Mouse (Mus musculus): ENCODE results near the gene Cdon. TPM values are rescaled to one million over a fixed set of nuclear protein-coding genes. Genes with fewer than 3 reads are reported as not detected.

Cdon gene
- polyA plus RNA-seq, 1 experiment from 2014 or later: 4.7 TPM

GRCm38 (mm10) chr9:35523541-35523940 is 102.6 kb downstream of the Cdon start:
- ATAC-seq (ENCODE audit: borderline replicate concordance, extremely low read depth, low FRiP score, low TSS enrichment): peak; percentile 85; the same call in 1 of the 2 replicates
- H3K4me3 ChIP-seq: no peak overlapping the region
- H3K36me3 ChIP-seq: no peaks in the 10 kb centered on the region
- H3K4me2 ChIP-seq: 0 out of 2 replicates have a peak overlapping the region, but pooled peaks have one; percentile 2
- peak overlapping the region; percentile 37; the same call in 1 of the 2 replicates for H3K27ac ChIP-seq
- H3K4me1 ChIP-seq: peaks cover 17% of the 10 kb centered on the region
- no peaks in the 10 kb centered on the region for H3K9me3 ChIP-seq
- 29% methylated on average over 5 of the region's 5 CpGs for WGBS
- no peak overlapping the region for H3K9ac ChIP-seq
- no peaks in the 10 kb centered on the region; the same call in 1 of the 2 replicates for H3K27me3 ChIP-seq

DNA sequence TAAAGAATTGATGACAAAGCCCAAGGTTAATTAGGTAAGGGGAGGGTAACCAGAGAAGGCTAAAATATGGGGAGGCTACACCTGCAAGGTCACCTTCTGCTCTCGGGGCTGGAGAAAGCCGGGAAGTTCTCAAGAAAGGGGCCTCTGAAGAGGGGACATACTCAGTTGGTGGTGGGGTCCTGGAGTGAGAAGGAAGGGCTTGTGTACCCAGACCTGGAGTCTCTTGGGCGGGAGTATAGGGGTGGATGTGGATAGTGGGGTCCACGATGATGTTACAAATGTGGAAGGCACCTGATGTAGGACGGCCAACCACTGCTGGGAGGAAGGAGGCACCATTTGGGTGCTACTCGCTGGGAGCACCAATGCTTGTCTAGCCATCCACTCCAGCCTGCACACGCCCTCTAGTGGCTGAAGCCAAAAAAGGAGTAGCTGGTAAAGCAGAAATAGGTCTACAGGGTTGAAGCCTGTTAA is 103.0 kb downstream of the Cdon start:
- H3K4me2 ChIP-seq: 0 out of 2 replicates have a peak overlapping the region, but pooled peaks have one; percentile 2
- peak; percentile 58 for ATAC-seq (ENCODE audit: borderline replicate concordance, extremely low read depth, low FRiP score, low TSS enrichment)
- no peaks in the 10 kb centered on the region for H3K9me3 ChIP-seq
- WGBS: 16% methylated on average over 7 of the region's 7 CpGs
- H3K4me1 ChIP-seq: peaks cover 17% of the 10 kb centered on the region
- H3K36me3 ChIP-seq: no peaks in the 10 kb centered on the region
- H3K27ac ChIP-seq: peak overlapping the region; percentile 2
- H3K27me3 ChIP-seq: no peaks in the 10 kb centered on the region; the same call in 1 of the 2 replicates
- H3K9ac ChIP-seq: no peak overlapping the region
- H3K4me3 ChIP-seq: no peak overlapping the region

GRCm38 (mm10) chr9:35529141-35529540 is 108.2 kb downstream of the Cdon start:
- no peak overlapping the region for H3K27ac ChIP-seq
- no peak for ATAC-seq (ENCODE audit: borderline replicate concordance, extremely low read depth, low FRiP score, low TSS enrichment)
- no peaks in the 10 kb centered on the region for H3K36me3 ChIP-seq
- 44% methylated on average over 3 of the region's 3 CpGs for WGBS
- H3K9ac ChIP-seq: no peak overlapping the region
- H3K4me3 ChIP-seq: no peak overlapping the region
- H3K4me1 ChIP-seq: peaks cover 7% of the 10 kb centered on the region
- no peak overlapping the region for H3K4me2 ChIP-seq
- no peaks in the 10 kb centered on the region for H3K9me3 ChIP-seq
- no peaks in the 10 kb centered on the region for H3K27me3 ChIP-seq

DNA sequence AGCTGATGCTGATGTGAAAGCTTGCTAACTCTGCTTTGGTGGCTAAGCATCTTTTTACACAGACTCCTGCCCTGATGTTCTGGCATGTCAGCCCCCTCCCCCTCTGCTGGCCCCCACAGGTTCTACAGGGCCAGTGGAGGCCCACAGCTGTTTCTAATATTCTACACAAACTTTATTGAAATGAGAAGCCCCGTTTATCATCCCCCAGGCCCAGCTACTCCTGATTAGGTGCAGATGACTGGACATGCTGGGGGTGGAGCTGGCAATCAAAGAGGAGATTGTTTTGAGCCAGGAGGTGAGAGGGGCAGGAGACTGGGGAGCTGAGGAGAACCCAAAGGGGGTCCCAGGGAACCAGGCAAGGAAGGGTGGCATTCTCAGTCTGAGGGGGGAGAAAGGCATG is 108.9 kb downstream of the Cdon start:
- no peak for ATAC-seq (ENCODE audit: borderline replicate concordance, extremely low read depth, low FRiP score, low TSS enrichment)
- no peak overlapping the region for H3K4me3 ChIP-seq
- H3K4me1 ChIP-seq: peaks cover 7% of the 10 kb centered on the region
- no peak overlapping the region for H3K27ac ChIP-seq
- no peaks in the 10 kb centered on the region for H3K27me3 ChIP-seq
- no peak overlapping the region for H3K4me2 ChIP-seq
- no peaks in the 10 kb centered on the region for H3K36me3 ChIP-seq
- no peak overlapping the region for H3K9ac ChIP-seq
- WGBS: 6% methylated on average over 1 of the region's 1 CpGs
- H3K9me3 ChIP-seq: no peaks in the 10 kb centered on the region

DNA sequence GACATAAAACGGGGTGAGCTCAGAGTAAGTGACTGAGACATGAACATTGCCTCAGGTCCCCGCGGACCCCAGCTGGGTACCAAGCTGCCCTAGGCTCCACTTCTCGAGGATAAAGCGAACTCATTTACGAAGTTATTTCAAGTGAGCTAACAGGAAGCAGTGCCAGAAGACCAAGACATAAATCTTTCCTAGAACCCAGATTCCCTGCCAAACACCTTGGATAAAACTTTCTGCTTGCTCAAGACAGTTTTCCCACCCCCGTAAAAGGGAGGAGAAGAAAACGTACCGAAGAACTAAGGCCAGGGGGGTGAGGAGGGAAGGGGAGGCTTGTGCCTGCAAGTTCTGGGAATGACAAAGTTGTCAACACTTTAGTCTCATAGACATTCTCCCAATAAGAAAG is 112.3 kb downstream of the Cdon start:
- no peak overlapping the region for H3K27ac ChIP-seq
- no peak overlapping the region for H3K4me2 ChIP-seq
- no peaks in the 10 kb centered on the region for H3K27me3 ChIP-seq
- peaks cover 7% of the 10 kb centered on the region for H3K4me1 ChIP-seq
- WGBS: 45% methylated on average over 9 of the region's 9 CpGs
- H3K36me3 ChIP-seq: no peaks in the 10 kb centered on the region
- no peaks in the 10 kb centered on the region for H3K9me3 ChIP-seq
- ATAC-seq (ENCODE audit: borderline replicate concordance, extremely low read depth, low FRiP score, low TSS enrichment): no peak
- no peak overlapping the region for H3K9ac ChIP-seq
- no peak overlapping the region for H3K4me3 ChIP-seq

DNA sequence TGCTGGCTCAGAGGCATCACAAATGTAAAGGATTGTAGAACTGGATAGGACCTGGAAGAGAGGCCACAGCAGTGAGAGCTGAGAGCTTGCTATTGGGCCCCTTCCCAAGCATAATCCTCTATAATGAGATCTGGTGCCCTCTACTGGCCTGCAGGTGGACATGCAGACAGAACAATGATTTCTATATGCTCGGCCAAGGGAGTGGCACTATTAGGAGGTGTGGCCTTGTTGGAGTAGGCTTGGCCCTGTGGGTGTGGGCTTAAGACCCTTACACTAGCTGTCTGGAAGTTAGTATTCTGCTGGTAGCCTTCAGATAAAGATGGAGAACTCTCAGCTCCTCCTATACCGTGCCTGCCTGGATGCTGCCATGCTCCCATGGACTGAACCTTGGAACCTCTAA is 114.2 kb downstream of the Cdon start:
- no peaks in the 10 kb centered on the region for H3K27me3 ChIP-seq
- ATAC-seq (ENCODE audit: borderline replicate concordance, extremely low read depth, low FRiP score, low TSS enrichment): peak; percentile 73; the same call in 1 of the 2 replicates
- WGBS: 5% methylated on average over 2 of the region's 2 CpGs
- H3K4me1 ChIP-seq: peaks cover under 1% of the 10 kb centered on the region; the same call in 1 of the 2 replicates
- no peaks in the 10 kb centered on the region for H3K9me3 ChIP-seq
- H3K9ac ChIP-seq: no peak overlapping the region
- no peak overlapping the region for H3K4me3 ChIP-seq
- no peak overlapping the region for H3K27ac ChIP-seq
- no peak overlapping the region for H3K4me2 ChIP-seq
- no peaks in the 10 kb centered on the region for H3K36me3 ChIP-seq

- Histone ChIP-seq H3K36me3 (no peaks in the 10 kb centered on the region), H3K27ac (no peak overlapping the region), H3K4me1 (no peaks in the 10 kb centered on the region), H3K9ac (no peak overlapping the region), H3K9me3 (no peaks in the 10 kb centered on the region), H3K4me3 (no peak overlapping the region), H3K4me2 (no peak overlapping the region), H3K27me3 (no peaks in the 10 kb centered on the region)
- ATAC-seq (ENCODE audit: borderline replicate concordance, extremely low read depth, low FRiP score, low TSS enrichment): no peak
- WGBS: 66% methylated on average over 4 of the region's 4 CpGs
Observed at GRCm38 (mm10) chr9:35535876-35536275, 114.9 kb downstream of the Cdon start.

DNA sequence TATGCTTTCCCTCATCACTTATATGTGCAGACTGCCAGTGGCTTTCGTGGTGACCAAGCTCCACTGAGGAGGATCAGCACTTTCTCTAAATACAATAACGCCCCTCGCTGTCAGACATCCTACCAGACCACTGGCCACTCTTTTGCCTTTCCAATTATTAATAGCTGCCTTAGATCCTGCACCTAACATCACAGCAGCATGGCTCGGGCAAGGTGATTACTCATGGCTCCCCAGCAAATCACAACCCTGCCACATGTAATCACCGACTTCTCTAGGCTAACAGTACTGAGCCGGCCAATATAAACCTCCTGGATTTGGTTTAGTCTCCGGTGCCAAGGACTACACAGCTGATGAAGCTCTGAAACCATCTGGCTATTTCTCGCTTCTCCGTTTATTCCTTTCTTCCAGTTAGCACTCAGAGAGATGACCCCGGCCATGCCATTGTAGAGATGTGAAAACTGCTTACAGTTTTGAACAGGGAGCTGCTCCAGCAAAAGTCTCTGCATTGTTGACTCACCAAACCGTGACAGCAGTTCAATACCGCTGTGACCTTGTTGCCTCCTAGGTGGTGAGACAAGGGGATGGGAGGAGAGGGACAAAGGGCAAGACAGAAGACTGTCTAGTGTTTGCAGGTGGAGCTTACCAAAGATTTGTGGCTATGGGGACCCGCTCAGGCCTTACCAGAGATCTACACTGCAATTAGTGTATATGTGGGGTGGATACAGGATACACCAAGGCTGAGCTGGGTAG is 118.2 kb downstream of the Cdon start:
- Histone ChIP-seq H3K36me3 (no peaks in the 10 kb centered on the region), H3K9me3 (no peaks in the 10 kb centered on the region), H3K4me1 (no peaks in the 10 kb centered on the region), H3K4me2 (no peak overlapping the region), H3K9ac (no peak overlapping the region), H3K27ac (no peak overlapping the region), H3K4me3 (no peak overlapping the region), H3K27me3 (no peaks in the 10 kb centered on the region)
- ATAC-seq (ENCODE audit: borderline replicate concordance, extremely low read depth, low FRiP score, low TSS enrichment): no peak
- WGBS: 60% methylated on average over 13 of the region's 13 CpGs

GRCm38 (mm10) chr9:35541024-35541423 is 120.1 kb downstream of the Cdon start:
- Histone ChIP-seq H3K4me3 (no peak overlapping the region), H3K9me3 (no peaks in the 10 kb centered on the region), H3K4me1 (no peaks in the 10 kb centered on the region), H3K27ac (no peak overlapping the region), H3K27me3 (no peaks in the 10 kb centered on the region), H3K9ac (no peak overlapping the region), H3K4me2 (no peak overlapping the region), H3K36me3 (no peaks in the 10 kb centered on the region)
- 76% methylated on average over 5 of the region's 5 CpGs for WGBS
- ATAC-seq (ENCODE audit: borderline replicate concordance, extremely low read depth, low FRiP score, low TSS enrichment): no peak

DNA sequence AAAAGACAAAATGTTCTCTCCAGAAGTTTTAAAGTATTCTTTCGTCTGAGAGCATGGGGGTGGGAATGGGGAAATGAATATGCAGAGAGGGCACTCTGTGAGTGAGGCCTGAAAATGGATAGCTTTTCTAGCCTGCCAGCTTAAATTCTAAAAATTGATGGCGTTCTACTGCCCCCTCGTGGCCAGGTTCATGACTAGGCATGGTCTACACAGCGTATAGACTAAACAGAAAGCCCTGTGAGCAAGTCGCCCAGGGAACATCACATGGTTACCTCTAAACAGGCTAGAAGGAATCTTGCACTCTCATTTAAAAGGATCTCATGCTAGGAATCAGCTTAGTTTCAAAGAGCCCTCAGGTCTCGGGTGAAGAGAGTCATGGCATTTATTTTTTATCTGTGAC is 120.6 kb downstream of the Cdon start:
- Histone ChIP-seq H3K27ac (no peak overlapping the region), H3K4me1 (no peaks in the 10 kb centered on the region), H3K9ac (no peak overlapping the region), H3K4me3 (no peak overlapping the region), H3K4me2 (no peak overlapping the region), H3K36me3 (no peaks in the 10 kb centered on the region), H3K9me3 (no peaks in the 10 kb centered on the region), H3K27me3 (no peaks in the 10 kb centered on the region)
- peak; percentile 58 for ATAC-seq (ENCODE audit: borderline replicate concordance, extremely low read depth, low FRiP score, low TSS enrichment)
- WGBS: 6% methylated on average over 6 of the region's 6 CpGs

- H3K27ac ChIP-seq: no peak overlapping the region
- H3K4me2 ChIP-seq: no peak overlapping the region
- no peak for ATAC-seq (ENCODE audit: borderline replicate concordance, extremely low read depth, low FRiP score, low TSS enrichment)
- no peaks in the 10 kb centered on the region for H3K4me1 ChIP-seq
- H3K36me3 ChIP-seq: no peaks in the 10 kb centered on the region
- H3K4me3 ChIP-seq: no peak overlapping the region
- H3K27me3 ChIP-seq: no peaks in the 10 kb centered on the region
- no peaks in the 10 kb centered on the region for H3K9me3 ChIP-seq
- no peak overlapping the region for H3K9ac ChIP-seq
- 63% methylated on average over 6 of the region's 6 CpGs for WGBS
Observed at GRCm38 (mm10) chr9:35541941-35542340, 121.0 kb downstream of the Cdon start.

DNA sequence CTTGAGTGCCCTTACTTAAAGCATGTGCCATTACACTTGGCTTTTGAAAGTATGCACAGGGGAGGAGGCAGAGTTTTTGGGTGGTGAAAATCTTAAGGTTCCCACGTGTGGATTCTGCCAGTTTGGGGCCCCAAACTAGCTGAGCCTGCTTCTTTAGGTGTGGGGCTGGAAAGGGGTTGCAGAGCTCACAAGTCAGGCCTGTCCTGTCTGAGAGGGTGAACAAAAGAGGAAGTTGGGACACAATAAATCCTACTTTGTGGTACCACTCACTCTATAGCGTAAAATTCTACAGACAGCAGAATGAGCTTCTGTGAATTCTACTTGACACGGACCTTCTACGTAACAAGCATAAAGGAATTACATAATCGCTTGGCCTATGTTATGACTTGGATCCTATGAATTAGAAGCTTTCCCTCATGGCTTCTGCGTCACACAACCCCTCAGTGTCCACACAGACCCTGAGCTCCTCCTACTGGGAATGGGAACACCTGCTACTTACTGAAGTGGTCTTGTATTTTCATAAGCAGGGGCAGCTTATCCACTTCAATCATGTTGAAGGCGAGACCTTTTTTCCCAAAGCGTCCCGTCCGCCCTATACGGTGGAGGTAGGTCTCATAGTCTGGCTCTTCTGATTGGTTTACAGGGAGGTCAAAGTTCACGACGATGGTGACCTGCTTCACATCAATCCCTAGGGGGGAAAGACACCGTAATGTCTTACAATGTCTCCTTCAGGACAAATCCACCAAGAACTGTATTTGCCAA is 122.4 kb downstream of the Cdon start:
- no peak for ATAC-seq (ENCODE audit: borderline replicate concordance, extremely low read depth, low FRiP score, low TSS enrichment)
- Histone ChIP-seq H3K4me2 (no peak overlapping the region), H3K4me3 (no peak overlapping the region), H3K9ac (no peak overlapping the region), H3K27me3 (no peaks in the 10 kb centered on the region), H3K4me1 (no peaks in the 10 kb centered on the region), H3K9me3 (no peaks in the 10 kb centered on the region), H3K36me3 (no peaks in the 10 kb centered on the region), H3K27ac (no peak overlapping the region)
- 80% methylated on average over 14 of the region's 14 CpGs for WGBS

Data from lung, embryonic 15.5 days (tissue).